Mouse (Mus musculus) thymus, postnatal 0 days (tissue): ENCODE measurements at regions not wholly inside any gene's neighbourhood (a gene's known extent, or its start where the extent isn't known, plus 50 kb on each side); places are given as distances from the start of the nearest gene placed in this dataset.

Experiments
- DNase-seq: peaks from one replicate; pipeline ENCODE4 v3.0.0-alpha.2; 2015; ENCODE audit warnings: low spot score

GRCm38 (mm10) chr16:92943901-92944300 lies 118.0 kb upstream of the Runx1 start:
- peak; percentile 44 for DNase-seq

DNA sequence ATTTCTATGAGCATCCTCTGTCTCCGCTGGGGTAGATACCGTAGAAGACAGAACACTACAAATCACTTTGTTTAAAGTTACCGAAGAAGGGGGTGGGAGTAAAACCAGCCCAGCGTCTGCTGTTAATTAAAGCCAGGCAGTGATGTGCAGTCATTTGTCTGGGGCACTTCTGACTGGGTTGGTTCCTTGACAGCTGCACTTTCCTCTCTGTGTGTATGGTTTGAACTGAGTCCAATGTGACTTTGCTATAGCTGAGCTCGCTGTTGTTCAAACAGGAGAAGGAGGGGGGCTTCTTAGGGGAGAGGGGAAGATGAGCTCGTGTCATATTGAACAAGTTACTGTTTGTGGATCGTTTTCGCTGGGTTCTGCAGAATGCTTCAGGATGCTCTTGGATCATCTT lies 113.7 kb upstream of the Runx1 start:
- DNase-seq = no peak

DNA sequence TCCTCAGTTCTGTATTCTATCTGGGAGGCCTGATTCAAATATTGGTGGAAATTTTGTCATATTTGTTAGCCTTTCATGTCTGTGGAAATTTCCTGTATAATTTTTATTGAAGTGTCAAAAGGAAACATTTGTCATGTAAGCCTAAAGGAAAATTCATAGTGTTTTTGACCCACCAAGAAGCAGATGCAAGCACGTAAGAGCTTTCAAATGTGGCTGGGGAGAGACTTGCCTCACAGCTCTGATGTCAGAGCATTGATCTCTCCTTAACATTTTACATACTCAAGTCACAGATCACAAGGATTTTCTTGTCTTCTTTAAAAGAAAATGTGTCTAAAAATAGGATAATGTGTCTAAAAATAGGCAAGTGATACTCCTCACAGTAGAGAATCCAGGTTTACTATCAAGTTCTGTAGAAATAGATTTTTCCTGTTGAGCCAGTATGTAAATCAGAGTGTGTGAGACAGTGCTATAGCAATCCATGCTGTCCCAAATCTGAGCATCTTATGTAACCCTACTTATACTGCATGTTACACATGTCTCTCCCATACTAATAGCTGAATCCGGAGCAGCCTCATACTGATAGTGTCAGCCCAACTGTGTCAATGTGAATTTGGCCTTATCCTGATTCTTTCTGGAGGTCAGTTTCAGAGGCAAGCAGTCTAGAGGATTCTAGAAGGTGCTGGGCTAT lies 110.0 kb upstream of the Runx1 start:
- DNase-seq = no peak

GRCm38 (mm10) chr16:92930103-92930502 lies 104.2 kb upstream of the Runx1 start:
- DNase-seq = no peak

DNA sequence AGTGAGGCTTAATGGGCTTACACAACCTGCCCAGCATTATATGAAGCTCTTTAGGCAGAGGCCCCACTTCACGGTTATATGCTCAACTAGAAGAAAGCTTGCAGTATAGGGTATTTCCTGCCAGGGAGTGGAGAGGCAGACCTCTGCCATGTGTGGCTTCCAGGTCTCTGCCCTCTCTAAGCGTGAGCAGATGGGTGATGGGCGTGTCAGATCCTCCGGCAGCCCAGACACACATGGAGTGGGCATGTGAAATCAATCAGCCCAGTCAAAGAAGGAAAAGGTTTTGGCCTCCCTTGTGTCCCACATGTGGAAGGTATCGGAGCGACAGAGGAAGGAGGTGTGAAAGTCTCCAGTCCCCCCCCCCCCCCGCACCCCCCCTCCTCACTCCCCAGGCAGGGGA lies 102.3 kb upstream of the Runx1 start:
- peak; percentile 68 for DNase-seq

DNA sequence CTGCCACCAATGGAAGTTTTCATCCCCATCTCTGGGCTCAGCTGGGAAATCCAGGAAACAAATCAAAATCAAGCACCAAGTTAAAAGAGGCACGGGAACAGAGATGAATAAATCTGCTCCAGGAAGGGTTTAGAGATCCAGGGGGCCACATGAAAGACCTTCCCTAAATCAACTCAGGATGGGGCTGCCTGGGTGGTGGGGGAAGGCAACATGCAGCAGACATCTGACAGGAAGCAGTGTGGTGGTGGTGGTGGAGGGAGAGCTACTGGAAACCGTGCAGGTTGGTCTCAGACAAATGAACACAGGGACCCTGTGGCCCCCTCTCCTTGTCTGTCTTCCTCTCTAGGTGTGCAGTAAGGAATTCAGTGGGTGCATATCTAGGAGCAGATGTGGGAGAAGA lies 101.7 kb upstream of the Runx1 start:
- peak; percentile 79 for DNase-seq

DNA sequence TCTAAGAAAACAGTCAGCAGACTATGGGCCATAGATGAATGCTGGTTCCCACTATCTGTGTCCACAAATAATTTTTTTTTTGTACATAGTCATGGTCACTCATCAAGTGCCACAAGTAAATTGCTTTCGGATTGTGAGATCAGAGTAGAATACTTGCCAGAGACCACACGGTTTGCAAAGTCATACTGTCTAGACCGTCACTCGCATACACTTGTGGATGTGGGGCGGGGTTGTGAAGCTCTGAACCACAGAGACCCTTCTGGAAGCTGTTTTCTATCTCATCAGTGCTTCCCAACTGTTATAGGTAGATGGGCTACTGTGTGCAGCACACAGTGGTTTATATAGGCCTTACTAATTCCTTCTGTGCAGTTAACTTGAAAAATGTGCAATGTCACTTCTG lies 100.9 kb upstream of the Runx1 start:
- DNase-seq = no peak

DNA sequence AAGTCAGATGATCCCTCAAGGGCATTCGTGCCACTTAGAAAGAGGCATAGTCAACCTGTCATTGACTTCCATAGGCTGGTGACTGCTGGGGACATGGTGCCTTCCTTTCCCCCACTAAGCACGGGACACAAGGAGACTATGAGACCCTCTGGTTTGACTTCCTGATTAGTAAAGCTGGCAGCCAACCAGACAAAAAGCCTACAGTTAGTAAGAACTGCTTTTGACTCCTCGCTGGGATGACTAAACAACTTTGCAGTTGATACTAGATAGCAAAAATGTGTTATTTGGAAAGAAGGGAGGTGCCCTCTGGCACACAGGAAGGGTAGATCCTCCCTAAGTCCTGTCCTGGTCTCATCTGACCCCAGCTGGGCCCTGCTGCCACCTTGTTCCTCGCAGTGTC lies 95.0 kb upstream of the Runx1 start:
- DNase-seq = no peak

- no peak for DNase-seq
Observed at GRCm38 (mm10) chr16:92917356-92917755, 91.4 kb upstream of the Runx1 start.

- no peak for DNase-seq
Observed at GRCm38 (mm10) chr16:92915651-92916050, 89.7 kb upstream of the Runx1 start.

DNA sequence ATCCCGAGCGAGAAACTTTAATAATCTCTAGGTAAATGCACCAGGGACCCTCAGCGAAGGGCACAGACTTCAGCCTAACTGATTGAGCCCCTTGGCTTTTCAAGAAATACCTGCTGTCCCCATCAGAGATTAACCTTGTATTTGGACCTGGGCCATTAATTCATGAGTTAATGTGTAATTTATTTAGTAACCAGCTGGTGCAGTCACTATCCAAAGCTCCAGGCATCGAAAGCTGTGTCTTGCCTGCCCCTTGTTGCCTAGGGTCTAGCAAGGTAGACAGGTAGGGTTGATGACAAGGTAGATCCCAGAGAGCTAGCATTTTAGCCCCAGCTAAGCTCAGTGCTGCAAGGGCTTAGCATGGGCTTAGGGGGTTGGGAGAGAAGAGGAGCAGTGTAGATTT lies 80.9 kb upstream of the Runx1 start:
- no peak for DNase-seq

DNA sequence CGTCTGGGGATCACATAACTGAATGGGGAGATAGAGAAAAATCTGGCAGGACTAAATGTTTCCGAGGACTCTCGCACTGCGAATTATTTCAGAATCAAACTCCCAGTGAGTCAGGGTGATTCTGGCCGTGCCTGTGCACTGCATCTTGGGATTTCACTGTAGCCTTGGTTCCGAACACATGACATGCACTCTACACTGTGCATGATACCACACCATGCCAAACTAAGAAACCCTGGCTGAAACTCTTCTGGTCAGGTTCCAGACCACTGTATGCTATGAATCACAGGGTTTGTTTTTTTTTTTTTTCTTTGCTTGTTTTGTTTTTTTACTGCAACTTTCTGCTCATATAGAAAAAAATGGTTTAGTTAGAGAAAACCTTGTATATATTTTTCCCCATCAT lies 79.7 kb upstream of the Runx1 start:
- DNase-seq = no peak

DNA sequence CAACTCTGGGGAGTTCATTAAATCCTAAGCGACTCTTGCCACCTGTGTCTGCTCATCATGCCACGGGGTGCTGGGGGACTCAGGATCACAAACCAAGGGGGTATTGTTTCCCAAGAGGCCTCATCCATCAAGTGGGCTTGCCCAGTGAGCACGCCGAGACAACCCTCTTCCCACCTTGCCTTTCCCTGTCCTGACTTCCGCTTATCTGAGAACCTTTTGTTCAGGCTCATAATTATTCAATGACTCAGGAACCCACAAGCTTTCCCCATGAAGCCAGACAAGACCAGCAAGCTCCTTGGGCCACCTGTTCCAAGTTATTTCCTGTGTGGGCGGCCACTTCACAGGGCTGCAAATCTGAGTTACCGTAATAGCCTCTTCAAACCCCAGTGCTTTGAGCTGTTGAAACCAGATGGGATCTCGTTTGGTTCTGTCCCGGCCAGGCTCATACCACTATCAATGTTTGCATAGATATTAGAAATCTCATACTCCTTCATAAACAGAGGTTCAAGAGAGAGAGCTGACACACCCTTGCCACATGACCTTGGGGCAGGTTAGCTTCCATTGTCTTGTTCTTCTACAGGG lies 78.0 kb upstream of the Runx1 start:
- DNase-seq = no peak

DNA sequence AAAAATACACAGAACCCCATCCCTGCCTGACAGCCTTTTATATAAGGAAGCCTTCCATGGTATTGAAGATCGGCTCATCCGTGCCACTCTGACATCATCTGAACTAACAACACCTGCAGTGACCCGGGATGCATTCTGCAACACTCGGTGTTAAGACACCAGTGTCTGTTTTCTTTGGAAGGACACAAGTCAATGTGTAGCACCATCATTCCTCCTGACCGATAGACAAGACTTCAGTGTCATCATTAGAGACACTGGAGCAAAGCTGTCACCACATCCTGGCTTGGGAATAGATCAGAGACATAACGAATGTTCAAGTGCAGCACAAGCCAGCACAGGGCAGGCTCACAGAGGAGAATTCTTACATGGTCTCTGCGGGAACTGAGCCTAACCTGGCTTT lies 77.5 kb upstream of the Runx1 start:
- DNase-seq = no peak

DNA sequence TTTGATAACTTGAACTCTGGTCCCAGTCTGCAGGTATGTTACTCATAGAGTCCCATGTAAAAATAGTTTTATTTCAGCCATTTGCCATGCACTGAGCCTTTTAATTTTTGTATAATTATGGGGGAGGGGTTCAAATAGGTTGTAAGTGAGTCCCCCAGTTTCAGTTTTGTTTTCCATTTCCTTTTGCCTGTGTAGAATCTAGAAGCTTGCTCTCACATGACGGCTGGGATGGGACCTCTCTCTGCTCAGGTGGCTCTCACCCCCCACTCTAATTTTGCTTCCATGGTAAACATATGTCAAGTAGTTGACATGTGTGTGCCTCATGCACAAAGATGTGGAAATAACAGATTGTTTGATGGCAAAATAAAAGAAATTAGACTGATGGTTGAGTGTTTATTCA lies 73.8 kb upstream of the Runx1 start:
- DNase-seq = no peak

GRCm38 (mm10) chr16:92891741-92892140 lies 65.8 kb upstream of the Runx1 start:
- DNase-seq = no peak

GRCm38 (mm10) chr16:92890713-92891112 lies 64.8 kb upstream of the Runx1 start:
- DNase-seq = no peak

DNA sequence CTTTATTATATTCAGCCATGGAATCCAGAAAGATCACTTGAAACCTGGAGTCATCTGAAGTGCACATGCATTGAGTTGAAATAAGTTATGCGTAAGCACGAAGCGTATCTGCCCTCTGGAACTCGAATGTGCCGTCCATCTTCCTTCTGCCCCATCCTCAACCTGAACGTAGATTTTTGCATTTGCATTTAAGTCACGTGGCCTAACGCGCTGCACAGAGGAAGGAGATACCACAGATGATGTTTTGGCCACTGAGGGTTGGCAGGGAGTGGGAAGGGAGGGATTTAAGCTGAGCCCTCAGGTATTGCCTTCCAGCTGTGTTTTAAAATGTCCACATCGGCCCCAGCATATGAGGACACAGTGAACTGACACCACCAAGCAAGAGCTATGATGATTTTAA lies 63.6 kb upstream of the Runx1 start:
- DNase-seq = no peak

GRCm38 (mm10) chr16:92886226-92886625 lies 60.3 kb upstream of the Runx1 start:
- no peak for DNase-seq

GRCm38 (mm10) chr16:92883821-92884272 lies 57.9 kb upstream of the Runx1 start:
- peak; percentile 33 for DNase-seq

- no peak for DNase-seq
Observed at GRCm38 (mm10) chr16:92880356-92881043, 54.6 kb upstream of the Runx1 start.

GRCm38 (mm10) chr16:92878081-92878480 lies 52.1 kb upstream of the Runx1 start:
- no peak for DNase-seq
